Mouse (Mus musculus): ENCODE data around the gene Lsp1. TPM values are rescaled to one million over a fixed set of nuclear protein-coding genes. Genes with fewer than 3 reads are reported as not detected.

The Lsp1 gene
- polyA plus RNA-seq, 1 experiment from 2014 or later = 48.6 TPM

- no peaks in the 10 kb centered on the region for H3K9me3 ChIP-seq (ENCODE audit: control insufficient read depth, low read length)
- peak overlapping the region in 1 of 2 experiments; percentile 2; a peak in 2 of 4 replicates for H3K4me3 ChIP-seq (ENCODE audit: control insufficient read depth in 1 of 2, insufficient read depth in 1 of 2, low read depth in 1 of 2, low read length in 2 of 2)
- peak overlapping the region; percentile 26 for H3K4me2 ChIP-seq (ENCODE audit: low read length)
- ATAC-seq (ENCODE audit: insufficient number of reproducible peaks, insufficient read depth, low FRiP score, low read depth) = no peak
- H3K9ac ChIP-seq (ENCODE audit: low read length) = peak overlapping the region; percentile 61
- no peaks in the 10 kb centered on the region for H3K27me3 ChIP-seq (ENCODE audit: control insufficient read depth, insufficient read depth, low read length)
- H3K27ac ChIP-seq (replicated peaks in 1 of 2; ENCODE audit: control insufficient read depth in 1 of 2, insufficient read depth in 1 of 2, low read depth in 2 of 2, low read length in 2 of 2) = peak overlapping the region; percentile 46 to 64
- no peaks in the 10 kb centered on the region for H3K36me3 ChIP-seq (ENCODE audit: control insufficient read depth, insufficient read depth, low read length)
- 44% methylated on average over 7 of the region's 7 CpGs for WGBS
- peaks cover 56 to 65% of the 10 kb centered on the region in 2 experiments for H3K4me1 ChIP-seq (ENCODE audit: control insufficient read depth in 2 of 2, insufficient read depth in 2 of 2, low read length in 2 of 2)
Observed at GRCm38 (mm10) chr7:142475641-142476040, 15.0 kb downstream of the Lsp1 start.

GRCm38 (mm10) chr7:142476271-142476670, 15.7 kb downstream of the Lsp1 start:
- no peak for ATAC-seq (ENCODE audit: insufficient number of reproducible peaks, insufficient read depth, low FRiP score, low read depth)
- Histone ChIP-seq H3K4me1 (ENCODE audit: control insufficient read depth in 2 of 2, insufficient read depth in 2 of 2, low read length in 2 of 2) (peaks cover 57 to 65% of the 10 kb centered on the region in 2 experiments), H3K9ac (ENCODE audit: low read length) (peak overlapping the region; percentile 61), H3K27ac (replicated peaks in 1 of 2; ENCODE audit: control insufficient read depth in 1 of 2, insufficient read depth in 1 of 2, low read depth in 2 of 2, low read length in 2 of 2) (peak overlapping the region; percentile 46 to 64), H3K27me3 (ENCODE audit: control insufficient read depth, insufficient read depth, low read length) (no peaks in the 10 kb centered on the region), H3K9me3 (ENCODE audit: control insufficient read depth, low read length) (no peaks in the 10 kb centered on the region), H3K36me3 (ENCODE audit: control insufficient read depth, insufficient read depth, low read length) (no peaks in the 10 kb centered on the region), H3K4me2 (ENCODE audit: low read length) (peak overlapping the region; percentile 26), H3K4me3 (ENCODE audit: control insufficient read depth in 1 of 2, insufficient read depth in 1 of 2, low read depth in 1 of 2, low read length in 2 of 2) (no peak overlapping the region)
- WGBS = 88% methylated on average over 5 of the region's 5 CpGs

GRCm38 (mm10) chr7:142476795-142477452, 16.3 kb downstream of the Lsp1 start:
- Histone ChIP-seq H3K4me3 (ENCODE audit: control insufficient read depth in 1 of 2, insufficient read depth in 1 of 2, low read depth in 1 of 2, low read length in 2 of 2) (no peak overlapping the region), H3K9ac (ENCODE audit: low read length) (peak overlapping the region; percentile 61; the same call in 1 of the 2 replicates), H3K27ac (replicated peaks in 1 of 2; ENCODE audit: control insufficient read depth in 1 of 2, insufficient read depth in 1 of 2, low read depth in 2 of 2, low read length in 2 of 2) (peak overlapping the region; percentile 29 to 62; a peak in 3 of 4 replicates), H3K4me1 (ENCODE audit: control insufficient read depth in 2 of 2, insufficient read depth in 2 of 2, low read length in 2 of 2) (peaks cover 56 to 65% of the 10 kb centered on the region in 2 experiments), H3K36me3 (ENCODE audit: control insufficient read depth, insufficient read depth, low read length) (no peaks in the 10 kb centered on the region), H3K4me2 (ENCODE audit: low read length) (0 out of 2 replicates have a peak overlapping the region, but pooled peaks have one; percentile 26), H3K27me3 (ENCODE audit: control insufficient read depth, insufficient read depth, low read length) (no peaks in the 10 kb centered on the region), H3K9me3 (ENCODE audit: control insufficient read depth, low read length) (no peaks in the 10 kb centered on the region)
- 86% methylated on average over 13 of the region's 13 CpGs for WGBS
- no peak for ATAC-seq (ENCODE audit: insufficient number of reproducible peaks, insufficient read depth, low FRiP score, low read depth)

- WGBS = 93% methylated on average over 6 of the region's 6 CpGs
- Histone ChIP-seq H3K27me3 (ENCODE audit: control insufficient read depth, insufficient read depth, low read length) (no peaks in the 10 kb centered on the region), H3K9ac (ENCODE audit: low read length) (peak overlapping the region; percentile 21; the same call in 1 of the 2 replicates), H3K4me3 (ENCODE audit: control insufficient read depth in 1 of 2, insufficient read depth in 1 of 2, low read depth in 1 of 2, low read length in 2 of 2) (no peak overlapping the region), H3K9me3 (ENCODE audit: control insufficient read depth, low read length) (no peaks in the 10 kb centered on the region), H3K4me1 (ENCODE audit: control insufficient read depth in 2 of 2, insufficient read depth in 2 of 2, low read length in 2 of 2) (peaks cover 56 to 70% of the 10 kb centered on the region in 2 experiments), H3K4me2 (ENCODE audit: low read length) (peak overlapping the region; percentile 21; the same call in 1 of the 2 replicates), H3K27ac (replicated peaks in 1 of 2; ENCODE audit: control insufficient read depth in 1 of 2, insufficient read depth in 1 of 2, low read depth in 2 of 2, low read length in 2 of 2) (peak overlapping the region in 1 of 2 experiments; percentile 14; a peak in 1 of 4 replicates), H3K36me3 (ENCODE audit: control insufficient read depth, insufficient read depth, low read length) (no peaks in the 10 kb centered on the region)
- ATAC-seq (ENCODE audit: insufficient number of reproducible peaks, insufficient read depth, low FRiP score, low read depth) = no peak
Observed at GRCm38 (mm10) chr7:142478001-142478400, 17.4 kb downstream of the Lsp1 start.

- ATAC-seq (ENCODE audit: insufficient number of reproducible peaks, insufficient read depth, low FRiP score, low read depth) = no peak
- no peaks in the 10 kb centered on the region for H3K36me3 ChIP-seq (ENCODE audit: control insufficient read depth, insufficient read depth, low read length)
- peaks cover 61 to 71% of the 10 kb centered on the region in 2 experiments for H3K4me1 ChIP-seq (ENCODE audit: control insufficient read depth in 2 of 2, insufficient read depth in 2 of 2, low read length in 2 of 2)
- no peak overlapping the region for H3K4me3 ChIP-seq (ENCODE audit: control insufficient read depth in 1 of 2, insufficient read depth in 1 of 2, low read depth in 1 of 2, low read length in 2 of 2)
- H3K9ac ChIP-seq (ENCODE audit: low read length) = peak overlapping the region; percentile 25; the same call in 1 of the 2 replicates
- H3K27me3 ChIP-seq (ENCODE audit: control insufficient read depth, insufficient read depth, low read length) = no peaks in the 10 kb centered on the region
- H3K4me2 ChIP-seq (ENCODE audit: low read length) = 0 out of 2 replicates have a peak overlapping the region, but pooled peaks have one; percentile 6
- 63% methylated on average over 2 of the region's 2 CpGs for WGBS
- H3K9me3 ChIP-seq (ENCODE audit: control insufficient read depth, low read length) = no peaks in the 10 kb centered on the region
- H3K27ac ChIP-seq (replicated peaks in 1 of 2; ENCODE audit: control insufficient read depth in 1 of 2, insufficient read depth in 1 of 2, low read depth in 2 of 2, low read length in 2 of 2) = peak overlapping the region in 1 of 2 experiments; percentile 98; a peak in 2 of 4 replicates
Observed at GRCm38 (mm10) chr7:142478574-142478973, 18.0 kb downstream of the Lsp1 start.

GRCm38 (mm10) chr7:142479307-142479706, 18.7 kb downstream of the Lsp1 start:
- Histone ChIP-seq H3K9ac (ENCODE audit: low read length) (no peak overlapping the region), H3K27ac (replicated peaks in 1 of 2; ENCODE audit: control insufficient read depth in 1 of 2, insufficient read depth in 1 of 2, low read depth in 2 of 2, low read length in 2 of 2) (peak overlapping the region; percentile 3 to 98; a peak in 1 of 4 replicates), H3K4me3 (ENCODE audit: control insufficient read depth in 1 of 2, insufficient read depth in 1 of 2, low read depth in 1 of 2, low read length in 2 of 2) (no peak overlapping the region), H3K27me3 (ENCODE audit: control insufficient read depth, insufficient read depth, low read length) (no peaks in the 10 kb centered on the region), H3K4me1 (ENCODE audit: control insufficient read depth in 2 of 2, insufficient read depth in 2 of 2, low read length in 2 of 2) (peaks cover 64 to 76% of the 10 kb centered on the region in 2 experiments), H3K4me2 (ENCODE audit: low read length) (no peak overlapping the region), H3K9me3 (ENCODE audit: control insufficient read depth, low read length) (no peaks in the 10 kb centered on the region), H3K36me3 (ENCODE audit: control insufficient read depth, insufficient read depth, low read length) (no peaks in the 10 kb centered on the region)
- no peak for ATAC-seq (ENCODE audit: insufficient number of reproducible peaks, insufficient read depth, low FRiP score, low read depth)

- 89% methylated on average over 2 of the region's 3 CpGs for WGBS
- Histone ChIP-seq H3K36me3 (ENCODE audit: control insufficient read depth, insufficient read depth, low read length) (peaks cover 5% of the 10 kb centered on the region; the same call in 1 of the 2 replicates), H3K9ac (ENCODE audit: low read length) (0 out of 2 replicates have a peak overlapping the region, but pooled peaks have one; percentile 28), H3K9me3 (ENCODE audit: control insufficient read depth, low read length) (no peaks in the 10 kb centered on the region), H3K27me3 (ENCODE audit: control insufficient read depth, insufficient read depth, low read length) (no peaks in the 10 kb centered on the region), H3K4me1 (ENCODE audit: control insufficient read depth in 2 of 2, insufficient read depth in 2 of 2, low read length in 2 of 2) (peaks cover 65 to 77% of the 10 kb centered on the region in 2 experiments), H3K4me3 (ENCODE audit: control insufficient read depth in 1 of 2, insufficient read depth in 1 of 2, low read depth in 1 of 2, low read length in 2 of 2) (no peak overlapping the region), H3K27ac (replicated peaks in 1 of 2; ENCODE audit: control insufficient read depth in 1 of 2, insufficient read depth in 1 of 2, low read depth in 2 of 2, low read length in 2 of 2) (peak overlapping the region; percentile 8 to 98; a peak in 1 of 4 replicates), H3K4me2 (ENCODE audit: low read length) (no peak overlapping the region)
- ATAC-seq (ENCODE audit: insufficient number of reproducible peaks, insufficient read depth, low FRiP score, low read depth) = no peak
Observed at GRCm38 (mm10) chr7:142479886-142480285, 19.3 kb downstream of the Lsp1 start.
